Mouse (Mus musculus): ENCODE data around the gene Cflar. TPM values are rescaled to one million over a fixed set of nuclear protein-coding genes. Genes with fewer than 3 reads are reported as not detected.
A peak's percentile ranks its signal among the peaks of the same experiment; 100 is the strongest.
"Not testable (repeated sequence)": the region's sequence is repeated elsewhere in the genome, so short reads cannot be mapped to it uniquely, and the experiment has no call there.

Cflar gene
- polyA plus RNA-seq, 1 experiment from 2014 or later: 16.8 TPM

DNA sequence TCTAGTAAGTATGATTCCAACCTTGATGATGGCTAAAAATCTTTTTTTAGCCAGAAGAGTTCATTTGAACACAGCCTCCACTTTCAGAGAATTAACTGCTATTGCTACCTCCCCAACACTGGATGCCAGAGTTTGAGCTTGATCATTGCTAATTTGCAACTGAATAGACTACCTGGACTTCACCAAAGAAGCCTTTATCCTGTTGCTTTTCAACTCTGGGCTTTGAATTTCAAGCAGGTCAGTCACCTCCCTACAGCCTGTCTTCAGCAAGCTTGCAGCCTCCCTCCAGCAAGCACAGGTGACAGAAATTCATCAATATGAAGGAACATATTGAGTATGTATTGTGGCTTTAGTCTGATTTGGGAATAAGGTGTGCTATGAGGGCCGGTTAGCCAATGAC is 21.9 kb upstream of the Cflar start:
- ATAC-seq: no peak
- no peaks in the 10 kb centered on the region for H3K36me3 ChIP-seq (ENCODE audit: control insufficient read depth, insufficient read depth, low read length)
- no peak overlapping the region for H3K9ac ChIP-seq (ENCODE audit: low read depth, low read length)
- no peak overlapping the region for H3K27ac ChIP-seq (ENCODE audit: low read depth, low read length)
- WGBS: 86% methylated on average over 1 of the region's 1 CpGs
- no peaks in the 10 kb centered on the region for H3K4me1 ChIP-seq (ENCODE audit: control insufficient read depth, insufficient read depth, low read depth, low read length)
- no peaks in the 10 kb centered on the region for H3K9me3 ChIP-seq (ENCODE audit: control insufficient read depth, low read length)
- no peak overlapping the region for H3K4me3 ChIP-seq (ENCODE audit: low read length)
- H3K27me3 ChIP-seq (replicated peaks; ENCODE audit: control insufficient read depth, insufficient read depth, low read length): no peaks in the 10 kb centered on the region
- H3K4me2 ChIP-seq (ENCODE audit: low read length): no peak overlapping the region

- Histone ChIP-seq H3K36me3 (ENCODE audit: control insufficient read depth, insufficient read depth, low read length) (no peaks in the 10 kb centered on the region), H3K27me3 (replicated peaks; ENCODE audit: control insufficient read depth, insufficient read depth, low read length) (no peaks in the 10 kb centered on the region), H3K4me2 (ENCODE audit: low read length) (no peak overlapping the region), H3K9me3 (ENCODE audit: control insufficient read depth, low read length) (no peaks in the 10 kb centered on the region), H3K9ac (ENCODE audit: low read depth, low read length) (no peak overlapping the region), H3K4me3 (ENCODE audit: low read length) (no peak overlapping the region), H3K4me1 (ENCODE audit: control insufficient read depth, insufficient read depth, low read depth, low read length) (no peaks in the 10 kb centered on the region), H3K27ac (ENCODE audit: low read depth, low read length) (no peak overlapping the region)
- WGBS: 68% methylated on average over 6 of the region's 6 CpGs
- ATAC-seq: no peak
Observed at GRCm38 (mm10) chr1:58690006-58690744, 21.1 kb upstream of the Cflar start.

DNA sequence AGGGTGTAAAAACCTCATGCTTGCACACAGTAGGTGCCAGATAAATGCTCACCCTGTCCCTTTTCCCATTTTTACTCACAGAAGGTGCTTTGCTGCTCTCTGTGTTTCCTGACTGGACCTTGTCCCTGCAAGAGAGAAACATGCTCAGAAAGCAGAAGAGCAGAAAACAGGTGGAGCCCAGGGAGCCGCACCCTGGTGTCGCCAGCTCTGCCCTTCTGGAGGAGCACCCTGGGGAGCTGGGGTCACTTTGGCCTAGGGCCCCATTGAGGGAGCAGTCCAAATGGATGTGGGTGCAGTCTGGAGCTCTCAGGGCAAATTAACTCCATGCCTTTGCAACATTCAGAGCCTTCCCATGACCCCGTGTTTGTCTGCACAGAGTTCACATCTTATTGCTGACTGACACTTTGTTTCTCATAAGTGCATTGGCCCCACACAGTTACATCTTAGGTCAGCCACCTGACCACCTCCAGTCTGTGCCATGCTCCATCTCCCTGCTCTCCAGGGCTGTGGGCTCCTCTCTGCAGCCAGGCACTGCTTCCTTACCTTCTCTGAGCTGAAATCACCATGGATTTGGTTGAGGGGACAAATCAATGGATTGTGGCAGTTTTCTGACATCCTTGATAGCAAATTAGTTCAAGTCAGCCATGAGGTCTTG is 20.3 kb upstream of the Cflar start:
- not testable (repeated sequence) for H3K36me3 ChIP-seq (ENCODE audit: control insufficient read depth, insufficient read depth, low read length); H3K27me3 ChIP-seq (replicated peaks; ENCODE audit: control insufficient read depth, insufficient read depth, low read length); H3K9ac ChIP-seq (ENCODE audit: low read depth, low read length); ATAC-seq; H3K4me1 ChIP-seq (ENCODE audit: control insufficient read depth, insufficient read depth, low read depth, low read length); H3K4me3 ChIP-seq (ENCODE audit: low read length); H3K27ac ChIP-seq (ENCODE audit: low read depth, low read length); H3K4me2 ChIP-seq (ENCODE audit: low read length); H3K9me3 ChIP-seq (ENCODE audit: control insufficient read depth, low read length)
- WGBS: 70% methylated on average over 2 of the region's 3 CpGs

GRCm38 (mm10) chr1:58691718-58692117 is 19.6 kb upstream of the Cflar start:
- not testable (repeated sequence) for H3K9me3 ChIP-seq (ENCODE audit: control insufficient read depth, low read length); H3K4me1 ChIP-seq (ENCODE audit: control insufficient read depth, insufficient read depth, low read depth, low read length); H3K9ac ChIP-seq (ENCODE audit: low read depth, low read length); H3K27me3 ChIP-seq (replicated peaks; ENCODE audit: control insufficient read depth, insufficient read depth, low read length); H3K36me3 ChIP-seq (ENCODE audit: control insufficient read depth, insufficient read depth, low read length); H3K27ac ChIP-seq (ENCODE audit: low read depth, low read length); H3K4me2 ChIP-seq (ENCODE audit: low read length); H3K4me3 ChIP-seq (ENCODE audit: low read length); ATAC-seq
- 64% methylated on average over 1 of the region's 1 CpGs for WGBS

DNA sequence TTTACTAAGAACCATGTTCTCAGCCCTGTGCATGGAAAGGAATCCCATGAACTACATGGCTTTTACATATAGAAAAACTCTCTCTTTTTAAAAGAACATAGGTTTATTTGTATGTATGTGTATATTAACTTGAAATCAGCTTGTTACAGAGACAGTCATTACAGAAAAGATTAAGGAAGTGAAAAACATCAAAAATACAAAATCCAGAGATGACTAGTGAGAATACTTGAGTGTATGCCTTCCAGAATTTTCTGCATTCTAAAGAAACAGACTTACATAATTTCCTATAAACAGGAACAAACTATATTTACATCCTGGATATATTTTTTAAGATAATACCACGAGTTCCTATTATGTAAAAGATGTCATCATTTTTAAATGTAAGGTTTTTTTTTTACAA is 17.6 kb upstream of the Cflar start:
- ATAC-seq: no peak
- no peaks in the 10 kb centered on the region for H3K36me3 ChIP-seq (ENCODE audit: control insufficient read depth, insufficient read depth, low read length)
- H3K27ac ChIP-seq (ENCODE audit: low read depth, low read length): no peak overlapping the region
- H3K4me1 ChIP-seq (ENCODE audit: control insufficient read depth, insufficient read depth, low read depth, low read length): no peaks in the 10 kb centered on the region
- no peak overlapping the region for H3K4me3 ChIP-seq (ENCODE audit: low read length)
- H3K4me2 ChIP-seq (ENCODE audit: low read length): no peak overlapping the region
- WGBS: 74% methylated on average over 1 of the region's 1 CpGs
- no peak overlapping the region for H3K9ac ChIP-seq (ENCODE audit: low read depth, low read length)
- H3K9me3 ChIP-seq (ENCODE audit: control insufficient read depth, low read length): no peaks in the 10 kb centered on the region
- H3K27me3 ChIP-seq (replicated peaks; ENCODE audit: control insufficient read depth, insufficient read depth, low read length): no peaks in the 10 kb centered on the region

DNA sequence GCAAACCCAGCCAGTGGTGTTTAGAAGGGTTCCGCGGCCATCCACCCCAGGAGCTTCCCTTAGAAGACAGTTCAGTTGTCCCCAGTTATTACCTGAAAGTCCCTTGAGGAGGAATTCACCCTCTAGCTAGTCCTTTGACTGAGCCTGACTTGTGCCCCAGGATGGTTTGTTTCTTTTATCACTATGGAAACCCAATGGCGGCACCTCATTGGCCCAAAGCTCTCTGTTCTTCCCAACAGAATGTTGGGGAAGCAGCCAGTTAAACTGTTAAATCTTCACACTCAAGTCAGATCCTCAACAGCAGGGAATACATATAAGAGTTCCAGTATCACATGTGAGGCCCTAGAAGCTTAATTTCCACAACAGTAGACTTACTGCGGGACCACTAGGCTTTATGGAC is 15.5 kb upstream of the Cflar start, which contains the start of gene Als2cr12:
Als2cr12 (minus strand) TSS at position 180 of the 400 bp plus-strand sequence.
- H3K27ac ChIP-seq (ENCODE audit: low read depth, low read length); ATAC-seq; H3K9ac ChIP-seq (ENCODE audit: low read depth, low read length); H3K4me2 ChIP-seq (ENCODE audit: low read length); H3K9me3 ChIP-seq (ENCODE audit: control insufficient read depth, low read length); H3K36me3 ChIP-seq (ENCODE audit: control insufficient read depth, insufficient read depth, low read length); H3K4me1 ChIP-seq (ENCODE audit: control insufficient read depth, insufficient read depth, low read depth, low read length); H3K4me3 ChIP-seq (ENCODE audit: low read length); H3K27me3 ChIP-seq (replicated peaks; ENCODE audit: control insufficient read depth, insufficient read depth, low read length): not testable (repeated sequence)
- WGBS: 94% methylated on average over 4 of the region's 4 CpGs

- peak; percentile 76 for ATAC-seq
- H3K4me3 ChIP-seq (ENCODE audit: low read length); H3K9ac ChIP-seq (ENCODE audit: low read depth, low read length); H3K9me3 ChIP-seq (ENCODE audit: control insufficient read depth, low read length); H3K27me3 ChIP-seq (replicated peaks; ENCODE audit: control insufficient read depth, insufficient read depth, low read length); H3K27ac ChIP-seq (ENCODE audit: low read depth, low read length); H3K36me3 ChIP-seq (ENCODE audit: control insufficient read depth, insufficient read depth, low read length); H3K4me1 ChIP-seq (ENCODE audit: control insufficient read depth, insufficient read depth, low read depth, low read length); H3K4me2 ChIP-seq (ENCODE audit: low read length): not testable (repeated sequence)
- 74% methylated on average over 1 of the region's 1 CpGs for WGBS
Observed at GRCm38 (mm10) chr1:58697607-58698006, 13.7 kb upstream of the Cflar start.

DNA sequence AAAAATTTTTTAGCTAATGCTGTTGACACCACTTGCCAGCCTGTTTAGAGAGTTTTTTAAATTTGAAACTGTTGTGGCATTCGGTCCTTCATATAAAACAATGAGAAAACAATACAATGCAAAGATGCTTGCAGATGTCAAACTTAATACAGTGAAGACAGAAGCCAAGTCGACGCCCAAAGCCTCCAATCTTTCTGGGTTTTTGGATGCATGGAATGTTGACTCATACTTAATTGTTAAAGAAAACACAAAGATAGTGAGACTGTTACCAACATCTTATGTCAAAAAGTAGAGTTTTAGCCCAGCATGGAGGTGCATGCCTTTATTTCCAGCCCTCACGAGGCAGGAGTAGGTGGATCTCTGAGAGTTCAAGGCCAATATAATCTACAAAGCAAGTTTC is 12.5 kb upstream of the Cflar start:
- Histone ChIP-seq H3K4me3 (ENCODE audit: low read length) (no peak overlapping the region), H3K9me3 (ENCODE audit: control insufficient read depth, low read length) (no peaks in the 10 kb centered on the region)
- WGBS: 86% methylated on average over 4 of the region's 4 CpGs

DNA sequence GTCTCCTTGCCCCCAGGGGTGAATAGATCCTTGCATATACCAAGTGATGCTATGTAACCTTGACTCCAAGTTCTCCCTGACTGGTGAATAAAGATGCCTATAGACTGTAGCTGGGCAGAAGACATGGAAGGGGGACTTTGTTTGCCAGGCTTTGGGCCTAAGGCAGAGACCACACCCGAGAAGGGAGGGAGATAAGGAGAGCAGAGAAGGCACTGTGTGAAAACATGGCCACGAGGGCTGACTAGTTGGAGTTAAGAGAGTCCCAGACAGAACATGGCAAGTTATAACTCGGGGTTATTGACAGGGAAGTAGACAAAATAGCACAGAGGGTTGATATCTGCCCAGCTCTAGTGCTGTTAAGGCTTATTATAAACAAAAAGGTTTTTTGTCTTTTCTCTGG is 11.3 kb upstream of the Cflar start:
- H3K4me2 ChIP-seq (ENCODE audit: low read length): no peak overlapping the region
- no peaks in the 10 kb centered on the region for H3K27me3 ChIP-seq (replicated peaks; ENCODE audit: control insufficient read depth, insufficient read depth, low read length)
- H3K27ac ChIP-seq (ENCODE audit: low read depth, low read length): no peak overlapping the region
- no peak for ATAC-seq
- no peak overlapping the region for H3K9ac ChIP-seq (ENCODE audit: low read depth, low read length)
- no peaks in the 10 kb centered on the region for H3K9me3 ChIP-seq (ENCODE audit: control insufficient read depth, low read length)
- H3K36me3 ChIP-seq (ENCODE audit: control insufficient read depth, insufficient read depth, low read length): no peaks in the 10 kb centered on the region
- WGBS: 73% methylated on average over 3 of the region's 3 CpGs
- H3K4me1 ChIP-seq (ENCODE audit: control insufficient read depth, insufficient read depth, low read depth, low read length): no peaks in the 10 kb centered on the region
- no peak overlapping the region for H3K4me3 ChIP-seq (ENCODE audit: low read length)

More for the DNA sequence above, 12.5 kb upstream of the Cflar start:
- no peaks in the 10 kb centered on the region for H3K27me3 ChIP-seq (replicated peaks; ENCODE audit: control insufficient read depth, insufficient read depth, low read length)
- no peak overlapping the region for H3K27ac ChIP-seq (ENCODE audit: low read depth, low read length)
- H3K9ac ChIP-seq (ENCODE audit: low read depth, low read length): no peak overlapping the region
- H3K4me1 ChIP-seq (ENCODE audit: control insufficient read depth, insufficient read depth, low read depth, low read length): no peaks in the 10 kb centered on the region
- no peak overlapping the region for H3K4me2 ChIP-seq (ENCODE audit: low read length)
- no peak for ATAC-seq
- no peaks in the 10 kb centered on the region for H3K36me3 ChIP-seq (ENCODE audit: control insufficient read depth, insufficient read depth, low read length)
